Mouse (Mus musculus) left cerebral cortex, adult 11 months (tissue): ENCODE data around the gene Upf1.

Experiments
- DNase-seq: peaks from one replicate; pipeline ENCODE4 v3.0.0; 2022; ENCODE audit warnings: low spot score

The Upf1 gene

DNA sequence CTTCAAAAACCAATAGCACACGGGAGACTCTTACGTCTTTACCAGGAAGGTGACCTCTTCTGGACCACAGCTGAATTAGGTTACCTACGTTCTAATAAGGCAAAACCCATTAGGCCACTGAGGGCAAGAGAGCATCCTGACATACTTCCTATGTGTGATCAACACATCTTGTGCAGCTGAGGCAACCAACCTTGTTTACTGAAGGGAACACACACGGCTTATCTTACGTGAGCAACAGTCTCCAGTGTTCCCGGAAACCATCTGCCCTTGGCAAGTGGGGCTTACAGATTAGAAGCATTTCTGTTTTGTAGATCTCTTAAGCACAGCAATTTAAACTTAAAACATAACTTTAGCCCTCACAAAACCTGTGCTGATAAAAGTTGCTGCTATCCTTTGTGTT is 25.6 kb downstream of the Upf1 start:
- no peak for DNase-seq

DNA sequence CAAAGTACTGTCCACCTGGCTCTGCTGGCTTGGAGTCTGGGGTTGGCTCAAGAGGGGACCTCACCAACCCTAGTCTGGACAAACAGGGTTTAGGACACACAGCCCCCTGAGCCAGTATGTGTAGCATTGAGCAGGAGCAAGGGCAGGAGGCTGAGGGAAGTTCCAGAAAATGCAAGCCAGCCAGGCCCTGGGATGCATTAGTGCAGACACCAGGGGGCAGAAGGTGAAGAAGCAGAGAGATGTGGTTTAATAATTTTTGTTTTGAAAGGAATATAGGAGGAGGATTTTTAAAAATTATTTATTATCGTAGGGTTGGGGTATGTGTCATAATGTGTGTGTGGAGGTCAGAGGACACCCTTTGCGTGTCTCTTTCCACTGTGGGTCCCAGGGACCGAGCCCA is 29.4 kb downstream of the Upf1 start:
- DNase-seq: no peak

DNA sequence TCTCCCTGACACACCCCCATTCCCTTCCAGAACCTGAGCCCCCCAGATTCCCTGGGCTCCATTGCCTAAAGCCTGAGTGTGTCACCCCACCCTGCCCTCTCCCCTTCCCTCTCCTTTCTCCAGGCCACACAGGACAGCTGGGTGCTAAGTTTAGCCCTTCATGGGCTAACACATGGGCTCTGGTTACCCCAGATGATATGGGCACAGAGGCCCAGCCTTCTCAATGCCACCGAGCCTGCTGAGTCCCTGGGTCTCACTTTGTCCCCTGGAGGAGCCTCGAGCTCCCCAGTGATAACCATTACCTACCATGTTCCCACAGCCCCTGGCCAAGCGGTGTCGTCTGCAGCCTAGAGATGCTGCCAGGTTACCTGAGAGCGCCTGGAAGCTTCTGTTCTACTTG is 35.2 kb downstream of the Upf1 start:
- no peak for DNase-seq

DNA sequence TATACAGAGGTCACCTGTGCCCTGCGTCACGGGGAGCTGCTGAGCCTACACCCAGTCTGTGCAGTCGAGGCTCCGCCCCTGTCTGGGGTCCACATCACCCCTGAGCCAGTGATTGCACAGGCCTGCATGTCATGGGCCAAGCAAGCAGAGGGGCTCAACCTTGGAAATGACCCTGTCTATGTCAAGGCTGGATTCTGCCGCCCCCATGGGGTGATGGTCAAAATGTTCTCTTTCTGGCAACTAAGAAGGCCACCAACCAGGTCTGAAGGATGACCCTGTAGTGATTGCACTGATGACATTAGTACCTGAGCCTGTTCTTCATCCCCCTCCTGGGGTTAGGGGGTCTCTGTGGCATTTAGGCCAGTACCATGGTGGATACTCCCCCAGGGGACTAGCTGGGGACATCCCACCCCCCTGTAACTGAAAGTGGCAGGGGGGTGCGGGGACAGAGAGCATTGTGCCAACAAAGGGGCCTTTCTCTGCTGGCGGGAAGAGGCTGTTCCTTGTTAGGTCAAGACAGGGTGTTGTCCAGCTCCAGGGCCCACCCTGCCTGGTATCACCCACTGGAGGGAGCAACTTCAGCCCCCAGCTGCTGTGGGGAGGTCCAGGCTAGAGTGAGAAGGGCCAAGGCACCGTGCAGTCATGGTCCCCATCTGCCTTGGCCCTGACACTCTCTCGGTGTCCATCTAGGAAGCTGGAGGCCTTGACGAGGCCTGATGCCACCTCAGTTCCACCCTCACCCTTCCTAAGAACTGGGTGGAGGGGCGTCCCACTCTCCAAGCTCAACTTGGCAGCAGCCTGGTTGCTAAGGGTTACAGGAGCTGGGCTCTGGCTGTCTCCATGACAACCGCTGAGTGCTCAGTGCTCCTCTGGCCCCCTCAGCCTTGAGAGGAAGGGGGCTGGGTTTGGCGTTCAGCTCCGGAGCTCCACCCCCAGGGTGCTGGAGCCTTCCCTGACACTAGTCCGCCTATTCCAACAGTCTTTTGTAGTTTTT is 36.3 kb downstream of the Upf1 start:
- DNase-seq: peak; percentile 81

DNA sequence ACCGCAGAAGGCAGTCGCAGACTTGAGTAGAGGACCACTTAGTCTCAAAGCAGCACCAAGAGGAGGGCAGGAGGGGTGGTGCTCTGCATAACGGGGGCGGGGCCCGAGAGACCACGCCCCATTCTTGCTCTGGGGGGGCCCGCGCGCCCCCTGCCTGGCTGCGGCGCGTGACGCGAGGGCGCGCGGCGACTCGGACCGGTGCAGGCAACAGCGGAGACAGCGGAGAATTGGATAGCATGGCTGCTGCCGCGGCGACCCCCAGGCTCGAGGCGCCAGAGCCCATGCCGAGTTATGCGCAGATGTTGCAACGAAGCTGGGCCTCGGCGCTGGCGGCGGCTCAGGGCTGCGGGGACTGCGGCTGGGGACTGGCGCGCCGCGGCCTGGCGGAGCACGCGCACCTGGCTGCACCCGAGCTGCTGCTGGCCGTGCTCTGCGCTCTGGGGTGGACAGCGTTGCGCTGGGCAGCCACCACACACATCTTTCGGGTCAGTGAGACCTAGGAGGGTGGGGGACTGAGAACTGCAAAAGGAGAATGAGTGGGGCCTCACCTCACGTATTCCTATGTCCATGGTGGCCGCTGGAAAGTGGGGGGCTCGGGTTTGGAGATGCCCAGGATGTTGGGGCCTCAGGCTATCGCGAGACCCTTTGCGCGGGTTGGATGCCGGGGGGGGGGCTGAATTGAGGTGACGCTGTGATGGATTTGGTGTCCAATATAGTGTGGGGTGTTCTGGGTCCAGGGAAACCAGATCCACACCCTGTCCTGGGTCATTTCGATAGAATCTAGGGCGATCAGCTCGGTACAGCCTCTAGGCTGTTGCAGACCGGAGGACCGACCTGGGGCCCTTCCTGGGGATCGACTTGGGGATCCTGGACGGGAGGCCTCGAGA is 37.2 kb downstream of the Upf1 start, which contains the start of gene Cers1:
Gene Cers1, plus strand, starts transcription at position 152 of the 887 bp plus-strand sequence.
- DNase-seq: peak; percentile 67

DNA sequence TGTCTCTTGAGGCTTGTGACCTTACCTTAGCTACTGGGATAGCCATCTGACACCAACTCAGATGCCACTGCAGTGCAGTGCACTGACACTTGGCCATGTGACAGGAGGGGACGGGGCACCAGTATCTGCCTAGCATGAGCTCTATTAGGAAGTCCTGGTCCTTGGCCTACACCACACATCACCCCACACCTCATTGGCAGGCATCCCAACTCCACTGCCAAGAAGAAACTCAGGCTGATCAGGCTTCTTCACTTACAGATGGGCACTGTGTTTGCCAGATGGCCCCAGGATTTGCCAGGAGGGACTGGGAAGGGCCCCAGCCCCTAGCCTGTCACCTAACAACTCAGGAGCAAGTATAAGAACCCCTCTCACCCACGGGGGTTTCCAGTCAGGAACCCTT is 39.7 kb downstream of the Upf1 start:
- DNase-seq: no peak

DNA sequence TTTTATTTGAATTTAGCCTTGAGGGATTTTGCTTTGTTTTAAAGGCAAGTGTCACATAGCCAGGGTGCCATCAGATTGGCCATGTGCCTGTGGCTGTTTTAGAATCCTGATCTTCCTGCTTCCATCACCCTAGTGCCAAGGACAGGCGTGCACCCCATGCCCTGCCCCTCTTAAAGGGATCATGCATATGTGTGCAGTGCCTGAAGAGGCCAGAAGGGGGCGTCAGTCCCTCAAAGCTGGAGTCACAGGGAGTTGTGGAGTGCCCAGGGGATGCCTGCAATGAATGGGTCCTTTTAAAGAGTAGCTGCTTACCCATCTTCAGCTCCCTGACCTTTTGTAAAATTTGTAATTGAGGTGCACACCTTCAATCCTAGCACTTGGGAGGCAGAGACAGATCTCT is 43.8 kb downstream of the Upf1 start:
- DNase-seq: no peak

DNA sequence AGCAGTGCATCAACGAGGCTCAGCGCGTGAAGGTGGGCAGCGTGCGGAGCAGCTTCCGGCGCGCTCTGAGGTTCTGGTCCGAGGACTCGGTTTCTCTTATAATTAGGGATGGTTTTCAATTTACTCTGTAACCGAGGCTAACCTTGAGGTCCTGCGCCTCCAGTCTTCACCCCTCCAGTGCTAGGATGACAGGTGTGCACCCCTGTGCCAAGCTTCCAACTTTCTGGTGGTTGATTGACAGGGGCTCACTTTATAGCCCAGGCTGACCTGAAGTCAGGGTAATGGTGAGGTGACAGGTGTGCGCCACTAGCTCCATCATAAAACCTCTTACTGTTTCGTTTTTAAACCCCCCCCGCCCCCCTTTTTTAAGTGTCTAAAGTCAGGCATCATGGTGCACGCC is 50.2 kb downstream of the Upf1 start:
- no peak for DNase-seq

DNA sequence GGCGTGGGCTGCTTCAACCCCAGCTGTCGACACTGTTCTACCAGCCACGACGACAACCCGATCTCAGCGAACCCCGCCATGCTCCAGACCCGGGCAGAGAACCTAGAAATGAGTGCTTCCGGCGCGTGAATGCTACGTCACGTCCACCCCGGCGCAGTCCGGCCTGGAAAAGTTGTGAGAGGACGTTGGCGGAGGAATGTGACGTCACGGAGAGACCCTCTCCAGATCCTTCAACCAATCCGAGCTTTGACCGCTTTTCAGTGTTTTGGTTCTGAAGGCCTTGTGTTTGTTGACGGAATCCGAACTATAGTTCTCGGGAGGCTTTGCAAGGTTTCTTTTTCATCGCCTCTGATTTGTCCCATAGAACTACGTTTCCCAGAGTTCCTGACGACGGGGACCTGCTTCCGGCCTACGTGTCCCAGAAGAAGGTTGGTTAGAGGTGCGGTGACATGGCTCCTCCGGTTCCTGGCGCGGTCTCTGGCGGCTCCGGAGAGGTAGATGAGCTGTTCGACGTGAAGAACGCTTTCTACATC is 50.7 kb downstream of the Upf1 start, which contains the start of the genes Ddx49 and Cope:
Gene Ddx49, minus strand, starts transcription at position 132 of the 533 bp plus-strand sequence.
Gene Cope, plus strand, starts transcription at position 161 of the 533 bp plus-strand sequence.
- DNase-seq: peak; percentile 92

DNA sequence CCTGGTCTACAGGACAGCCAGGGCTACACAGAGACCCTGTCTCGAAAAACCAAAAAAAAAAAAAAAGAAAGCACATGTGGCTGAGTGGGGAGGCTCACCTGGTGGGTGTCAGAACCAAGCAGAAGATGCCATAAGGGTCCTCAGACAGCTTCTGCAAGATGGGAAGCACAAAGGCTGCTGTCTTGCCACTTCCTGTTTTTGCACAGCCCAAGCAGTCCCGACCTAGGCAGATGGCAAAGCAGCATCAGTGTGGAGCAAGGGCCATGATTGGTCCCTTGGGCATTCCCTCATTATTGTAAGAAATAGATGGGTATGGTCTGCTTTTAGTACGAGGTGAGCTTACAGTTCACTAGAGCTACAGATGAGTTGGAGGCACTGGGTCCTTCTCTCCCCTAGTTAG is 52.2 kb downstream of the Upf1 start:
- DNase-seq: no peak

DNA sequence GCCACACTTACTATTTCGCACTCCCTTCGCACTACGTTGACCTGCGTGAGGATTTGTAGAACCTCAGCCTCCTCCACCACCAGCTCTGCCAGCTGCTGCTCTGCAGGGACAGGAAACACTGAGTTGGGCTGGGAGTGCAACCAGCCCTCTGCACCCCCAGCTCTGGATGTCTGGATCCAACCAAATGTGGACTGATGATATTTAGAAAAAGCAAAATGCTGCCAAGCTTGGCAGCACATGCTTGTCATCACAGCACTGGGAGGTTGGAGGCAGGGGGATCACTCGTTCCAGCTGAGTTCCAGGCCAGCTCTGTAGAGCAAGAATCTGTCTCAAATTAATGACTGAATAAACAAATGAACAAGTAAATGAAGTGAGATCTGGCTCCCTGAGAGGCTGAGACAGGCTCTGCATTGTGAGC is 59.1 kb downstream of the Upf1 start:
- DNase-seq: no peak

DNA sequence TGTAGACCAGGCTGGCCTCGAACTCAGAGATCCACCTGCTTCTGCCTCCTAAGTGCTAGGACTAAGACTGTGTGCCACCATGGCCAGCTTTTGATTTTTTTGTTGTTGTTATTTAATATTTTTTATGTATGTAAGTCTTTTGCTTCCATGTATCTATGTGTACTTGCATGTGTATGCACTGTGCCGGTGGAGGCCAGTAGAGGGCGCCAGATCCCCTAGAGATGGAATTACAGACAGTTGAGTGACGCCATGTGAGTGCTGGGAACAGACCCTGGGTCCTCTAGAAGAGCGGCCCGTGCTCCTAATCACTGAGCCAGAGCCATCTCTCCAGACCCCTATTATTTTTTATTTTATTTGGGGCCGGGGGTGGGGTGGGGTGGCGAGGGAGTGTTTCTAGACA is 66.3 kb downstream of the Upf1 start:
- DNase-seq: no peak

DNA sequence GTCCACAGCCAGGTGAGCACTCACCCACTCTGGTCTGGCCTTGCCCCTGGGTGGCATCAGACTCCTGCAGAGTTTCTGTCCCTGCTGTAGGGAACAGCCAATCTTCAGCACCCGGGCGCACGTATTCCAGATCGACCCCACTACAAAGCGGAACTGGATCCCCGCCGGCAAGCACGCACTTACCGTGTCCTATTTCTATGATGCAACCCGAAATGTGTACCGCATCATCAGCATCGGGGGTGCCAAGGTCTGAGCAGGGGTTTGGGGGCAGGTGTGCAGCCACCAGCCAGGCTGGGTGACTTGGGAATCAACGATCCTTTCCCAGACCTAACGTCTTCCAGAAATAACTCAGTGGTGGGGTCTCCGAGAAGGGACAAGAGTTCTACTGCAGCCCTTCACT is 67.8 kb downstream of the Upf1 start:
- DNase-seq: no peak

DNA sequence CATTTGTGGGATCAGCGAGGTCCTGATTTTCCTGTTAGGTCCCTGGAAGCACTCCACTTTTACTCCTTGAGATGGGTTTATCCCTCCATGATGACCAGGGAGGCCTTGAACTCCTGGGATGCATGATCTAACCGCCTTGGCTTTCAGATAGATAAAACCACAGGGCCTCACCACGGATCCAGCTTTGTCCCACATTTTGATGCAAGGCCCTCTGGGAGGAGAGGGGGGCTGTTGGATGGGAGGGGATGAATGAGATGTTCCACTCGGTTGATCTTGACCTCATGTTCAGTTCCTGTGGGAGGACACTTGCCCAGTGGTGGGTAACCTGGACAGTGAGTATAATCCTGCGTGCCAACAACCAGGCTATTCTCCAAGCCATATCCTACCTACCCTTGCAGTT is 68.7 kb downstream of the Upf1 start:
- DNase-seq: no peak

DNA sequence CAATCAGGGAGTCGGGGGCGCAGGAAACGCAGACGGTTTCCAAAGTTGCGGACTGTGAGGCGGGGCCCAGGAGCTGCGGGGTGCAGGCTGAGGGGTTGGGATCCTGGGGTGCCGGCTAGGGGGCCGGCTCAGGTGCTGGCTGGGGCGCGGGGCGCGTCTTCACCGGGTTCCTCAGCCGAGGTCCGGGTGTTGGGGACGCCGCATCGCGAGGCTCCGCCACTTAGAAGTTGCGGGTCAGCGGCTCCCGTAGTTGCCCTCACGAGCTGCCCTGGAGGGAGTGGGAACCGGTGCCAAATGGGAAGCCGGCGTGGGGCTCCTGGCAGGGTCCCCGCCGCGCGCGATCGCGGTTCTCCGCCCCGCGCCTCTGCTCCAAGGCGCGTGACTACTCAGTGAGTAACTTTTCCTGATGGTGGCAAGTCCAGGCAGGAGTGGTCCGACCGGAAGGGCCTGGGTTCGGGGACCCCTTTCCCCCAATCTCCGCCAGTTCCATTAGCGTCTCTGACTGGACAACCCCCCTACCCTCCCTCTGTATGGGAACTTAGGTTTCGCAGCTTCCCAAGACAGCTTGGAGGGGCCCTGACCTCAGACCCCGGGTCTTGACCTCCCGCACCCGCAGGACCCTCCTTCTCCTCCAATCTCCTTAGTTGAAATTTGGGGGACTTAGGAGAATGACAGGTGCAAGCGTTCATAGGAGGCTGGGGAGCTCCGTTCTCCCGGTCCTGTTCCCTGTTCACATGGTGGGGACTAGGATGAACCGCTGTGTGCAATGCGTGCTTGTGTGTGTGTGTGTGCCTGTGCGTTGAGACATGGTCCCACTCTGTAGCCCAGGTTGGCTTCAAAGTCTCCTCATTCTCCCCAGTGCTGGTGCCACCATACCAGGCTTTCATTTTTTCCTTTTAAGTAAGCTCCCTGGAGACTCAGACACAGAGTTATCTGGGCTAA is 69.7 kb downstream of the Upf1 start:
- DNase-seq: peak; percentile 17

DNA sequence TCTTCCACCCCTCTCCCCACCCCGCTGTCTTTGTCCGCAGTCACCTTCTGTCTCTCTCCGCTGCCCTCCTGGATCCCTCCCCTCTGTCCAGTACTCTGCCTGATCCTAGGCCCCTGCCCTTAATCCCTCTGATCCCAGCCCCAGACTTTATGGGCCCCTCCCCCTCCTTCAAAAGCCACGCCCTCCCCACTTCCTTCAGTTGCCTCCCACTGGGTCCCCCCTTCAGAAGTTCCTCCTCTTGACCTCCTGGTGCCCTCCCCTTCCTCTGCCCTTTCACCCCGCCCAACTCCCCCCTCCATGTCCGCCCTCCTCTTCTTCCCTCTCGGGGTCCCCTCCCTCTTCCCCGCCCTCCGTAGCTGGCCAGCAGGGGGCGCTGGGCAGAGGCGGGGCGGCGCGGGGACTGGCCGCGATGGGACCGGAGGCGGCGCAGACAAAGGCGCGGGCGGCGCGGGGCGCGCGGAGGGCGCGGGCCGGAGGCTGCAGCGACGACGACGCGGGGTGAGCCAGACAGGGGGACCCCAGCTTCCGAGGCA is 70.4 kb downstream of the Upf1 start, which contains the start of gene Homer3:
Gene Homer3, plus strand, starts transcription at position 225 of the 533 bp plus-strand sequence.
- peak; percentile 62 for DNase-seq
